Mouse (Mus musculus) intestine, embryonic 15.5 days (tissue): ENCODE measurements around the gene Snd1. TPM values are rescaled to one million over a fixed set of nuclear protein-coding genes. Genes with fewer than 3 reads are reported as not detected.
A peak's percentile ranks its signal among the peaks of the same experiment; 100 is the strongest.

Source experiments
- ATAC-seq: fragments of 200-750 bp; cut with Nextera tagmentation; 2 replicates; pipeline ENCODE4 v1.8.0; 2017; ENCODE audit warnings: moderate TSS enrichment, moderate library complexity
- H3K27ac ChIP-seq: fragments of 300-500 bp; sonication (generic); 2 replicates; pipeline ENCODE4 v1.5.1; 2015; ENCODE audit warnings: mild to moderate bottlenecking, inconsistent platforms
- H3K27me3 ChIP-seq: fragments of 300-500 bp; sonication (generic); replicated peaks from 2 replicates; pipeline ENCODE4 v1.6.1; 2015; ENCODE audit warnings: inconsistent platforms
- H3K36me3 ChIP-seq: fragments of 300-500 bp; sonication (generic); 2 replicates; pipeline ENCODE4 v1.6.1; 2015; ENCODE audit warnings: inconsistent platforms
- H3K4me1 ChIP-seq: fragments of 300-500 bp; sonication (generic); replicated peaks from 2 replicates; pipeline ENCODE4 v1.6.1; 2015; ENCODE audit warnings: inconsistent platforms
- H3K4me2 ChIP-seq: fragments of 300-500 bp; sonication (generic); replicated peaks from 2 replicates; pipeline ENCODE4 v1.6.1; 2015; ENCODE audit warnings: mild to moderate bottlenecking, inconsistent platforms
- H3K4me3 ChIP-seq: fragments of 300-500 bp; sonication (generic); replicated peaks from 2 replicates; pipeline ENCODE4 v1.5.1; 2015; ENCODE audit warnings: inconsistent platforms
- H3K9ac ChIP-seq: fragments of 300-500 bp; sonication (generic); 2 replicates; pipeline ENCODE4 v1.6.1; 2015; ENCODE audit warnings: inconsistent platforms
- H3K9me3 ChIP-seq: fragments of 300-500 bp; sonication (generic); 2 replicates; pipeline ENCODE4 v1.6.1; 2016; ENCODE audit warnings: inconsistent platforms
- WGBS: fragments of 180-500 bp; shearing (Covaris S2); methylation state at CpG from one replicate; pipeline ENCODE4 v1.1.7; 2015; 5-methylcytosine and 5-hydroxymethylcytosine counted together
- polyA plus RNA-seq: library from polyadenylated mRNA; unstranded; fragments of >200 nt; fragmentation: Nextera tagmentation; extraction: Ambion mirVana; gene quantifications from 2 replicates; pipeline ENCODE4 v1.2.1, GENCODE M21; 2015

Gene Snd1
- polyA plus RNA-seq, 1 experiment from 2014 or later, result 128 TPM

DNA sequence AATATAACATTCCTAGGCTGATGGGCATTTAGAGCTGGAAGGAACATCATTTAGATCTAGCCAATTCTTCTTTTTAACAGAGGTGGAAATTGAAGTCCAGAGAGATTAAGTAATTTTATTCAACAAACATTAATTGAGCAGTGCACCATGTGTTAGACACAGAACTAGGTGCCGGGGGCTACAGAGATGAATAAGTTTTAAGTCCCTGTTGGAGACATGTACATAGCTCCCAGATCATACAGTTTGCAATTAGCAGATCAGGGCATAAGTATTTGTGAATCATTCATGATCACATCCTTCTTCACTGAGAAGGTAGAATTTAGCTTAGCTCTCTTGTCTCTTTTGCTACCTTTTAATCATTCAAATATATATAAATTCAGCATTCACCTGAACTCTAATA lies 135.2 kb downstream of the Snd1 start:
- no peak overlapping the region for H3K4me2 ChIP-seq
- no peaks in the 10 kb centered on the region for H3K4me1 ChIP-seq
- ATAC-seq, result no peak
- no peak overlapping the region for H3K9ac ChIP-seq
- 91% methylated on average over 1 of the region's 1 CpGs for WGBS
- H3K36me3 ChIP-seq, result no peaks in the 10 kb centered on the region
- H3K4me3 ChIP-seq, result no peak overlapping the region
- no peak overlapping the region for H3K27ac ChIP-seq
- H3K9me3 ChIP-seq, result no peaks in the 10 kb centered on the region
- no peaks in the 10 kb centered on the region for H3K27me3 ChIP-seq

- no peak overlapping the region for H3K4me3 ChIP-seq
- peaks cover 4% of the 10 kb centered on the region; the same call in 1 of the 2 replicates for H3K4me1 ChIP-seq
- no peak for ATAC-seq
- H3K4me2 ChIP-seq, result no peak overlapping the region
- no peak overlapping the region for H3K27ac ChIP-seq
- no peaks in the 10 kb centered on the region for H3K27me3 ChIP-seq
- no peaks in the 10 kb centered on the region for H3K36me3 ChIP-seq
- H3K9me3 ChIP-seq, result no peaks in the 10 kb centered on the region
- 62% methylated on average over 4 of the region's 4 CpGs for WGBS
- H3K9ac ChIP-seq, result no peak overlapping the region
Observed at GRCm38 (mm10) chr6:28613441-28613840, 138.5 kb downstream of the Snd1 start.

- no peaks in the 10 kb centered on the region for H3K27me3 ChIP-seq
- H3K4me1 ChIP-seq, result peaks cover 13% of the 10 kb centered on the region
- H3K9me3 ChIP-seq, result no peaks in the 10 kb centered on the region
- no peak overlapping the region for H3K9ac ChIP-seq
- H3K4me2 ChIP-seq, result no peak overlapping the region
- WGBS, result 84% methylated on average over 4 of the region's 4 CpGs
- H3K4me3 ChIP-seq, result no peak overlapping the region
- no peaks in the 10 kb centered on the region for H3K36me3 ChIP-seq
- no peak for ATAC-seq
- H3K27ac ChIP-seq, result no peak overlapping the region
Observed at GRCm38 (mm10) chr6:28614856-28615255, 139.9 kb downstream of the Snd1 start.

DNA sequence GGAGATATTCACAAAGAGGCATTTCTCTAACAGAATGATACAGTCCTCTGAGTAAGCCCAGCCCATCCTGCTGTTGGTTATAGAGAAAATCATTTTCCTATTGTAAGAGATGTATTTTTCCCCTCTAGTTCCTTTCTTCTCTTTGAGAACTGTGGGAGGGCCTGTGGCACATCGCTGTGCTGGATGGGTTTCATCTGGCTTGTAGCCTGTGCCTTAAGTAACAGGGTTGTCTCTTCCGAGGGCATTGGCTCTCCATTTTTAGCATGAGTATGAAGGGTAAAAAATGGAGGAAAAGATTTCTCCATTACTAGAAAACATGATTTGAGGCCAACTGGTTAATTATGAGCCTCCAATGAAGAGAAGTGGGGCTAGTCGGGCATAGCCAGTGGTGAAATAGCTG lies 140.5 kb downstream of the Snd1 start:
- Histone ChIP-seq H3K4me2 (no peak overlapping the region), H3K9ac (no peak overlapping the region), H3K4me3 (no peak overlapping the region), H3K27me3 (no peaks in the 10 kb centered on the region), H3K27ac (no peak overlapping the region), H3K4me1 (peaks cover 13% of the 10 kb centered on the region), H3K36me3 (no peaks in the 10 kb centered on the region), H3K9me3 (no peaks in the 10 kb centered on the region)
- 88% methylated on average over 3 of the region's 3 CpGs for WGBS
- no peak for ATAC-seq

- Histone ChIP-seq H3K27ac (no peak overlapping the region), H3K4me1 (peaks cover 13% of the 10 kb centered on the region), H3K36me3 (no peaks in the 10 kb centered on the region), H3K4me2 (no peak overlapping the region), H3K9ac (no peak overlapping the region), H3K9me3 (no peaks in the 10 kb centered on the region), H3K27me3 (no peaks in the 10 kb centered on the region), H3K4me3 (no peak overlapping the region)
- WGBS, result 60% methylated on average over 3 of the region's 3 CpGs
- ATAC-seq, result no peak
Observed at GRCm38 (mm10) chr6:28615966-28616365, 141.0 kb downstream of the Snd1 start.

GRCm38 (mm10) chr6:28618299-28618698 lies 143.4 kb downstream of the Snd1 start:
- WGBS, result 59% methylated on average over 3 of the region's 3 CpGs
- Histone ChIP-seq H3K36me3 (no peaks in the 10 kb centered on the region), H3K4me3 (no peak overlapping the region), H3K27me3 (no peaks in the 10 kb centered on the region), H3K9ac (no peak overlapping the region), H3K4me1 (peaks cover 13% of the 10 kb centered on the region), H3K4me2 (no peak overlapping the region), H3K27ac (no peak overlapping the region), H3K9me3 (no peaks in the 10 kb centered on the region)
- ATAC-seq, result peak; percentile 12; the same call in 1 of the 2 replicates

- Histone ChIP-seq H3K27me3 (no peaks in the 10 kb centered on the region), H3K36me3 (no peaks in the 10 kb centered on the region), H3K4me1 (peaks cover 13% of the 10 kb centered on the region), H3K9ac (no peak overlapping the region), H3K27ac (no peak overlapping the region; the same call in 1 of the 2 replicates), H3K9me3 (no peaks in the 10 kb centered on the region), H3K4me2 (no peak overlapping the region), H3K4me3 (no peak overlapping the region)
- peak; percentile 65 for ATAC-seq
- 13% methylated on average over 7 of the region's 7 CpGs for whole genome bisulfite sequencing
Observed at GRCm38 (mm10) chr6:28618751-28619153, 143.8 kb downstream of the Snd1 start.

GRCm38 (mm10) chr6:28621431-28621830 lies 146.5 kb downstream of the Snd1 start:
- H3K9ac ChIP-seq, result no peak overlapping the region
- H3K9me3 ChIP-seq, result no peaks in the 10 kb centered on the region
- no peaks in the 10 kb centered on the region for H3K27me3 ChIP-seq
- ATAC-seq, result no peak
- no peaks in the 10 kb centered on the region for H3K36me3 ChIP-seq
- no peak overlapping the region for H3K4me2 ChIP-seq
- no peak overlapping the region for H3K4me3 ChIP-seq
- H3K27ac ChIP-seq, result no peak overlapping the region
- peaks cover 13% of the 10 kb centered on the region for H3K4me1 ChIP-seq
- 85% methylated on average over 4 of the region's 4 CpGs for WGBS

- Histone ChIP-seq H3K27ac (no peak overlapping the region), H3K9me3 (no peaks in the 10 kb centered on the region), H3K36me3 (no peaks in the 10 kb centered on the region), H3K4me2 (no peak overlapping the region), H3K4me1 (peaks cover 13% of the 10 kb centered on the region), H3K4me3 (no peak overlapping the region), H3K9ac (no peak overlapping the region), H3K27me3 (no peaks in the 10 kb centered on the region)
- 88% methylated on average over 5 of the region's 5 CpGs for WGBS
- ATAC-seq, result no peak
Observed at GRCm38 (mm10) chr6:28621961-28622360, 147.0 kb downstream of the Snd1 start.

- 37% methylated on average over 6 of the region's 6 CpGs for WGBS
- peaks cover 13% of the 10 kb centered on the region for H3K4me1 ChIP-seq
- no peaks in the 10 kb centered on the region for H3K9me3 ChIP-seq
- H3K36me3 ChIP-seq, result no peaks in the 10 kb centered on the region
- H3K4me3 ChIP-seq, result no peak overlapping the region
- peak; percentile 58; the same call in 1 of the 2 replicates for ATAC-seq
- no peak overlapping the region for H3K9ac ChIP-seq
- no peak overlapping the region for H3K27ac ChIP-seq
- no peaks in the 10 kb centered on the region for H3K27me3 ChIP-seq
- no peak overlapping the region for H3K4me2 ChIP-seq
Observed at GRCm38 (mm10) chr6:28622522-28622921, 147.6 kb downstream of the Snd1 start.

GRCm38 (mm10) chr6:28622963-28623362 lies 148.0 kb downstream of the Snd1 start:
- 82% methylated on average over 3 of the region's 3 CpGs for WGBS
- ATAC-seq, result no peak
- H3K4me3 ChIP-seq, result no peak overlapping the region

GRCm38 (mm10) chr6:28628408-28628807 lies 153.5 kb downstream of the Snd1 start:
- Histone ChIP-seq H3K36me3 (no peaks in the 10 kb centered on the region), H3K27ac (no peak overlapping the region), H3K27me3 (no peaks in the 10 kb centered on the region), H3K9me3 (no peaks in the 10 kb centered on the region), H3K4me3 (no peak overlapping the region), H3K9ac (no peak overlapping the region), H3K4me1 (no peaks in the 10 kb centered on the region), H3K4me2 (no peak overlapping the region)
- 71% methylated on average over 1 of the region's 1 CpGs for WGBS
- peak; percentile 23; the same call in 1 of the 2 replicates for ATAC-seq

More at GRCm38 (mm10) chr6:28622963-28623362, 148.0 kb downstream of the Snd1 start:
- Histone ChIP-seq H3K27ac (no peak overlapping the region), H3K9ac (no peak overlapping the region), H3K4me2 (no peak overlapping the region), H3K36me3 (no peaks in the 10 kb centered on the region), H3K27me3 (no peaks in the 10 kb centered on the region), H3K4me1 (peaks cover 13% of the 10 kb centered on the region), H3K9me3 (no peaks in the 10 kb centered on the region)

GRCm38 (mm10) chr6:28629866-28630265 lies 154.9 kb downstream of the Snd1 start:
- Histone ChIP-seq H3K4me3 (no peak overlapping the region), H3K27me3 (no peaks in the 10 kb centered on the region), H3K9ac (no peak overlapping the region), H3K27ac (no peak overlapping the region), H3K36me3 (no peaks in the 10 kb centered on the region), H3K4me2 (no peak overlapping the region), H3K4me1 (no peaks in the 10 kb centered on the region), H3K9me3 (no peaks in the 10 kb centered on the region)
- ATAC-seq, result no peak
- WGBS, result 68% methylated on average over 2 of the region's 2 CpGs
